Mouse (Mus musculus): ENCODE measurements at regions not wholly inside any gene's neighbourhood (a gene's known extent, or its start where the extent isn't known, plus 50 kb on each side); places are given as distances from the start of the nearest gene placed in this dataset.
A peak's percentile ranks its signal among the peaks of the same experiment; 100 is the strongest.

DNA sequence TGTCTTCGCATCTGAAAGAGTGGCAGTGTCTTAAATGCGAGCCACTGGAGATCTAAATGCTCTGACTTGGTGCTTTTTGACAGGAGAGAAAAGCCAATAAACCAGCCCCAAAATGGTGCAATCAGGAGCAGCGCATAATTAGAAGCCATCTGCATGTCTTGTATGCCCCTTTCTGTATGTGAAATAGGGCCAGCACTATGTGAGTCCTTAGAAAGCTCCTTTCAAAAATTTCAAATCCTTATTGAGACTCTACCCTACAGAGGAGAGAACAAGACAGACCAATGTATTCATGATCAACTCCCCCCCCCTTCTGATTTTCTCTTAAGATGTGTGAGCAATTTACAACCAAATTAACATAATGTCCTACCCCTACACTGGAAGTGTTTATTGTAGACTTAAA lies 86.6 kb upstream of the Lcorl start:
- no peak for ATAC-seq (replicated peaks; ENCODE audit: low read depth, poor library complexity, severe bottlenecking)

GRCm38 (mm10) chr5:45932970-45933369 lies 75.6 kb upstream of the Lcorl start:
- no peak for ATAC-seq (replicated peaks; ENCODE audit: low read depth, poor library complexity, severe bottlenecking)

- ATAC-seq (replicated peaks; ENCODE audit: low read depth, poor library complexity, severe bottlenecking): no peak
Measured at GRCm38 (mm10) chr5:45931252-45931651, 73.8 kb upstream of the Lcorl start.

- peak; percentile 67 for ATAC-seq (replicated peaks; ENCODE audit: low read depth, poor library complexity, severe bottlenecking)
Measured at GRCm38 (mm10) chr5:45925879-45926410, 68.5 kb upstream of the Lcorl start.

DNA sequence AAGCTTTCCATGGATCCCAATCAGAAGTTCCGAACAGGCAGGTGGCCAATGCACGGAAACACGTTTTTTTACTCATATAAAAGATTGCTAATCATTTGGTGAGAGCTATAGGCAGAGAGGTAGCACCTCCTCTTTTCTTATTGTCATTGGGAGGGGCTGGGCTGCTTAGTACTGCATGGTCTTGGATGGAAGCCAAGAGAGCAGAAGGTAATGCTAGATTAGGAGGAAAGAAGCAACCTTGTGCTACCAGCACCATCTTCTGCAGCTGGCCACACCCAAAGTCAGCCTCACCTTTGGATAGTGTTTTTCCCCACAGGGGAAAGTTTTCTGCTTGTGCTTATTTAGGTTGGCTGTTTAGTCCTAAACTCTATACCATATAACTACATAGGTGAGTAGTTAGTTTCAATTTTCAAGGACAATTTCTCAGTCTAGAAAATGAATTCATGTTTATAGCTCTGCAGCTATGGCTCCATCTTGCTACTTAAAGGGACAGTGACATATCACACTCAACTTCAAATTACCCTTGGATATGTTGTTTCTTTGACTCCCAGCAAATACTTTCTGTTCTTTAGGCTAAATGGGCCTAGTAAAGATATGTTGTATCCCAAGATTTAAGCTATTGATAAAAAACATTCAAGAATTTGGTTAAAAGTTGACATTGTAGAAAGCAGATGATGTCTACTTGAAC lies 66.6 kb upstream of the Lcorl start:
- peak; percentile 59 for ATAC-seq (replicated peaks; ENCODE audit: low read depth, poor library complexity, severe bottlenecking)

Measured in common myeloid progenitor, adult 5-6 weeks (primary cell).